Mouse (Mus musculus) lung, embryonic 16.5 days (tissue): ENCODE results near the gene Hist1h4m. TPM values are rescaled to one million over a fixed set of nuclear protein-coding genes. Genes with fewer than 3 reads are reported as not detected.
A peak's percentile ranks its signal among the peaks of the same experiment; 100 is the strongest.
"Not testable (repeated sequence)": the region's sequence is repeated elsewhere in the genome, so short reads cannot be mapped to it uniquely, and the experiment has no call there.

Experiments
- ATAC-seq: fragments of 200-750 bp; cut with Nextera tagmentation; 2 replicates; pipeline ENCODE4 v1.8.0; 2017; ENCODE audit warnings: low read depth, mild to moderate bottlenecking, moderate library complexity
- H3K27ac ChIP-seq: fragments of 300-500 bp; sonication (generic); 2 replicates; pipeline ENCODE4 v1.5.1; 2014; ENCODE audit warnings: mild to moderate bottlenecking, control low read depth, low read length
- H3K27me3 ChIP-seq: fragments of 300-500 bp; sonication (generic); 2 replicates; pipeline ENCODE4 v1.6.1; 2014; ENCODE audit warnings: low read depth, low read length, mixed read lengths; ENCODE audit not compliant: control insufficient read depth, insufficient read depth
- H3K36me3 ChIP-seq: fragments of 300-500 bp; sonication (generic); 2 replicates; pipeline ENCODE4 v1.6.1; 2014; ENCODE audit warnings: low read length; ENCODE audit not compliant: control insufficient read depth, insufficient read depth
- H3K4me1 ChIP-seq: fragments of 300-500 bp; sonication (generic); replicated peaks from 2 replicates; pipeline ENCODE4 v1.6.1; 2014; ENCODE audit warnings: low read length, mixed read lengths; ENCODE audit not compliant: control insufficient read depth, insufficient read depth
- H3K4me2 ChIP-seq: fragments of 300-500 bp; sonication (generic); 2 replicates; pipeline ENCODE4 v1.6.1; 2014; ENCODE audit warnings: low read depth, low read length, control low read depth
- H3K4me3 ChIP-seq: fragments of 300-500 bp; sonication (generic); 2 replicates; pipeline ENCODE4 v1.5.1; 2014; ENCODE audit warnings: mild to moderate bottlenecking, low read length, control low read depth
- H3K9ac ChIP-seq: fragments of 300-500 bp; sonication (generic); 2 replicates; pipeline ENCODE4 v1.6.1; 2014; ENCODE audit warnings: low read length, control low read depth
- H3K9me3 ChIP-seq: fragments of 300-500 bp; sonication (generic); 2 replicates; pipeline ENCODE4 v1.6.1; 2016; ENCODE audit warnings: low read length; ENCODE audit not compliant: control insufficient read depth
- WGBS: fragments of 180-500 bp; shearing (Covaris S2); extraction: QIAGEN DNeasy Blood & Tissue Kit; methylation state at CpG from one replicate; pipeline ENCODE4 v1.1.7; 2014; 5-methylcytosine and 5-hydroxymethylcytosine counted together
- polyA plus RNA-seq: library from polyadenylated mRNA; unstranded; fragments of >200 nt; fragmentation: Nextera tagmentation; extraction: Ambion mirVana; gene quantifications from 2 replicates; pipeline ENCODE4 v1.2.1, GENCODE M21; 2015

Hist1h4m gene
- not detected in 2 replicates for polyA plus RNA-seq

DNA sequence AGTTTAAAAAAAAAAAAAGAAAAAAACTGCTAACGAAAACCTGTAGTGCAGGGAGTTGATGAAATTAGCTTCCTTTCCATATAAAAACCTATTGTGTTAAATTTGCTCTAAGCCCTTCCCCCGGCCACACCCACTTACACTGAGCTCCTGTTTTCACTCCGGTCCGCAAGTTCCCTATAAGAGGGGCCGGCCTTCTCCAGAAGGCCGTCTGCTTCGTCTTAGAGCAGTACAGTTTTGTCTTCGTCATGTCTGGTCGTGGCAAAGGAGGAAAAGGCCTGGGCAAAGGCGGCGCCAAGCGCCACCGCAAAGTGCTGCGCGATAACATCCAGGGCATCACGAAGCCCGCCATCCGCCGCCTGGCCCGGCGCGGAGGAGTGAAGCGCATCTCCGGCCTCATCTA, at the start of gene Hist1h4m:
Gene Hist1h4m (plus strand): TSS at position 208 of the 400 bp plus-strand sequence.
- 0 out of 2 replicates have a peak within 1 kb of the TSS, but pooled peaks have one; percentile 35 for H3K4me2 ChIP-seq

DNA sequence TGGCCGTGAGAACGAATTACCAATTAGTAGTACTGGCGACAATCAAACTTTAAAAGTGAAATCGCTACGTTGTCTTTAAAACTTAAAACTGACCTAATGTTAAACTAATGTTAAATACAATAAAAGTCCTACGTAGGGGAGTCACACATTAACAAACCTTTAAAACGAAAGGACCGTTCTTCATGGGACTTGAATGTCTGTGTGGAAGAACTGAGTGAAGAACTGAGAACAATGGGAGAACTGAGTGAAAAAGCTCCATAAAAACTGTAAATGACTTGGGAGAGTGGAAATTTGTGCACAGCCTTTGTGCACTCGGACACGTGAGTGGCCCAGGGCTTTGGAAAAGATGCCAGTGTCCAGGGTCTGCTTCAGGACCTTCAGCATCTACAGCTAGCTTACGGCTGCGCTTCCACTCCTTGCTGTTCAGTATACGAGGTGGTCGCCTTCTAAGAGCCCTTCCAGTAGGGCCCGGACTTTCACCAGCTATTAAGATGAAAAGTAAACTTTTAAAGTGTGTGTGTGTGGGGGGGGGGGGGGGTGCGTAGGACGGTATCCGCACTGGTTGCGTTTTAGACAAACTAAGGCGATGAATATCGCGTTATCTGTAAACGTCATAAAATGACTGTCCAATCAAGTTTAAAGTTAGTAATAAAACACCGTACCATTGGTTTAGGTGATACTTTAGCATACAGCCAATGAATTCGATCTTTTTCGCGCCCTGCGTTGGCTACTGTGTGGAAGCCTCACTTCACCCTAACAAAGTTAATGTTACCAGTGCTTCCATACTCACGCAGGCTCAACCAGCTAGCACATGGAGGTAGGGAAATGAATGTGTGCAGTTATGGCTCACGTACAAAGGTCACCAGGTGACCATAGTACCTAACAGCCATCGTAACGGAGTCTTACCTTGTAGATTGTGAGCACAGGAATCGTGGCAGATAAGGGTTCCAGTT, 32.5 kb upstream of the Hist1h4m start:
- Histone ChIP-seq H3K27me3 (no peaks in the 10 kb centered on the region), H3K36me3 (no peaks in the 10 kb centered on the region), H3K4me3 (peak overlapping the region; percentile 72), H3K4me2 (peak overlapping the region; percentile 77), H3K4me1 (peaks cover 19% of the 10 kb centered on the region; the same call in 1 of the 2 replicates), H3K27ac (peak overlapping the region; percentile 98), H3K9me3 (no peaks in the 10 kb centered on the region), H3K9ac (peak overlapping the region; percentile 89)
- ATAC-seq, result peak; percentile 85
- WGBS, result 3% methylated on average over 33 of the region's 33 CpGs

More for the DNA sequence above, at the start of gene Hist1h4m:
- peak; percentile 67 for ATAC-seq
- H3K9ac ChIP-seq, H3K4me1 ChIP-seq, H3K27me3 ChIP-seq, H3K36me3 ChIP-seq, H3K9me3 ChIP-seq: not testable (repeated sequence)
- Histone ChIP-seq H3K27ac (peak within 1 kb of the TSS; percentile 49), H3K4me3 (0 out of 2 replicates have a peak within 1 kb of the TSS, but pooled peaks have one; percentile 13)
- no CpG with 5 or more reads among the region's 24 CpGs for WGBS

DNA sequence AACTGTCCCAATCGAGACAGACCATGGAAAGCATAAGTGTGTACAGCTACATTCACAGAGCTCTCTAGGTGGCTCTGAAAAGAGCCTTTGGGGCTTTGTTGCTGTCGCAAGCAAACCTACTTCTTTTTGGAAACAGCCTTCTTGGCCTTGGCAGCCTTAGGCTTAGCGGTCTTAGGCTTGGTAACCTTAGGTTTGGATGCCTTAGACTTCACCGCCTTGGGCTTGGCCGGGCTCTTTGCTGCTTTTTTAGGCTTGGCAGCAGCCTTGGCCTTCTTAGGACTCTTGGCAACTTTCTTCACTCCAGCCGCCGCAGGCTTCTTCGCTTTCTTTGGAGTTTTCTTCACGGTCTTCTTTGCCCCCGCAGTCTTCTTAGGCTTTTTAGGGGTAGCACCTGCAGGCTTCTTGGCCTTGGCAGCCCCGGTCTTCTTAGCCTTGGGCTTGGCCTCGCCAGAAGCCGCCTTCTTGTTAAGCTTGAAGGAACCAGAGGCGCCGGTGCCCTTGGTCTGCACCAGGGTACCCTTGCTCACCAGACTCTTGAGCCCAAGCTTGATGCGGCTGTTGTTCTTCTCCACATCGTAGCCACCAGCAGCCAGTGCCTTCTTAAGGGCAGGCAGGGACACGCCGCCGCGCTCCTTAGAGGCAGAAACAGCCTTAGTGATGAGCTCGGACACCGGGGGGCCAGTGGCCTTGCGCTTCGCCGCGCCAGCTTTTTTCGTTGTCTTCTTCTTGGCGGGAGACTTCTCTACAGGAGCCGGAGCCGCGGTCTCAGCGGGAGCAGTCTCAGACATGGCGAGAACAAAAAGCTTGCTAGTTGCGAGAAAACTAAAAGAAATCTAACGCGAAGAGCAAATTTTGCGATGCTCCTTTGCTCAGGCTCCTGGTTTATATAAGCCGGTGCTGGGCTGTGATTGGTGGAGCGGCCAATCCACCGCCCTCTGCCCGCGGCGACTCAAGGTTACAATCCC, 31.5 kb upstream of the Hist1h4m start, which contains the start of gene Hist1h1b:
Gene Hist1h1b (minus strand): TSS at position 859 of the 965 bp plus-strand sequence.
- Histone ChIP-seq H3K4me2 (peak within 1 kb of the TSS; percentile 77), H3K36me3 (no peaks in the 10 kb centered on the region), H3K4me3 (peak within 1 kb of the TSS; percentile 72), H3K9ac (peak within 1 kb of the TSS; percentile 89), H3K27ac (peak within 1 kb of the TSS; percentile 98), H3K9me3 (no peaks in the 10 kb centered on the region), H3K4me1 (peaks cover 24% of the 10 kb centered on the region; the same call in 1 of the 2 replicates), H3K27me3 (no peaks in the 10 kb centered on the region)
- under 1% methylated on average over 44 of the region's 44 CpGs for WGBS
- ATAC-seq, result peak; percentile 51

DNA sequence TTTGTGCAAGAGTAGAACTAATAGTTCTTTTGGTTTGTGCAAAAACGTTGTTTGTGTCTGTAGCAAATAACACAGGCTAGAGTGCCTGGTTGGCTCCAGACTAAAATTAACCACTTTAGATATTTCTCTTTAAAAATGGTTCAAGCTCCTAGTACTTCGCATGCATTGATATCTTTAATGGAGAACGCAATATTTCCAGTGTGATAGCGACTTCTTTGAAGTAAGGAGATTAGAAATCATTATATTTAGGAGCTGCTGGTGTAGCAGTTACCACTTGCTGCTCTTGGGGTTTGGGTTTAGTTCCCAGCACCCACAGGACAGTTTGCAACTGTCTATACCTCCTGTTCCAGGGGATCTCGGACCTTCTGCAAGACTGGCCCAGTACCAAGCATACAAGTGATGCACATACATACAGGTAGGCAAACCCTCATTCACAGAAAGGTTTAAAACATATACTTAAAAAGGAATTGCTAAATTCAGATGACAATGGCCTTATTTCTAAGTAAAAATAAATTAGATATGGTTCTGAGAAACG, 30.5 kb upstream of the Hist1h4m start:
- ATAC-seq, result no peak
- peak overlapping the region; percentile 98 for H3K27ac ChIP-seq
- no peaks in the 10 kb centered on the region for H3K27me3 ChIP-seq
- H3K4me2 ChIP-seq, result peak overlapping the region; percentile 77
- peak overlapping the region; percentile 89 for H3K9ac ChIP-seq
- H3K36me3 ChIP-seq, result no peaks in the 10 kb centered on the region
- peak overlapping the region; percentile 72 for H3K4me3 ChIP-seq
- peaks cover 30% of the 10 kb centered on the region for H3K4me1 ChIP-seq
- 40% methylated on average over 6 of the region's 6 CpGs for WGBS
- no peaks in the 10 kb centered on the region for H3K9me3 ChIP-seq

DNA sequence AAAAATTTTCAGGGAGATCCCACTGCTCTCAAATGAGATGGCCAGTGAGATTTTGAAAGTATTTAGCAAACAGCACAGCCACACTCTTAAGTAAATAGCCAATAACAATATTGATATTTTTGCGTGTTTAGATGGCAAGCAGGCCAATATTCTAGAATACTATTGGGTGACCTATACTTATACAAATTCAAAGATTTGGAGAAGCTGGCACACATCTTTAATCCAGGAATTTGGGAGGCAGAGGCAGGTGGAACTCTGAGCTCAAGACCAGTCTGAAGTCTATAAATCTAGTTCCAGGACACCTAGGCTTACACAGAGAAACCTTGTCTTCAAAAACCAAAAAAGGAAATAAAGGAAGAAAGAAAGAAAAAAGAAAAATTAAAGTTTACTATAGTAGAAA, 29.9 kb upstream of the Hist1h4m start:
- no peak overlapping the region for H3K27ac ChIP-seq
- WGBS, result 81% methylated on average over 1 of the region's 1 CpGs

DNA sequence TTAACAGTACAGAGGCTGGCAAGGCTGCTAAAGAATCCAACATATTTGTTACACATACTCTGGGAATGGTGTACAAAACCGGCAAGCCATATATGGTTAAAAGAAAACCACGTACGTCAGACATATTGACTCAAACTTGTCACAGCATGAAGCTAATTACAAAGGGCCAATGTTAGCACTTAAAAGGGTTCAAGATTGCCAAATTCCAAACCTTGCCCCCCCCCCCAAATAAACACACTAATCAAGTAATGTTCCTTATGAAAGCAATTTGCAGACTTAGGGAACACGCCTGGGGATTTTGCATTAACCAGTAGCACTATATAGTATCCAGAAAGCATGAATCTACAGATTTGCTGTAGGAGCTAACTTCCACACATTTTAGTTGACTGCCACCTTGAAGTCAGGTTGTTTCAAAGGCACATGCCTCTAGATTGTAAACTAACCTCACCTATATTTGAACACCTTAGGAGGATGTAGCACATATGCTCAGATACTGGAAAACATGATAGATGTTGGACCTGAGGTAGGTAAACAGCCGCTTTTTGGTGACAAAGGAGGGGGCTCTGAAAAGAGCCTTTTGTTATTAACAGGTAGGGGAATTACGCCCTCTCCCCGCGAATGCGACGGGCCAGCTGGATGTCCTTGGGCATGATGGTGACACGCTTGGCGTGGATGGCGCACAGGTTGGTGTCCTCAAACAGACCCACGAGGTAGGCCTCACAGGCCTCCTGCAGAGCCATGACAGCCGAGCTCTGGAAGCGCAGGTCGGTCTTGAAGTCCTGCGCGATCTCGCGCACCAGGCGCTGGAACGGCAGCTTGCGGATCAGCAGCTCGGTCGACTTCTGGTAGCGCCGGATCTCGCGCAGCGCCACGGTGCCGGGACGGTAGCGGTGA, 28.9 kb upstream of the Hist1h4m start:
- H3K4me1 ChIP-seq, result peaks cover 31% of the 10 kb centered on the region
- H3K27me3 ChIP-seq, ATAC-seq, H3K9me3 ChIP-seq, H3K36me3 ChIP-seq: not testable (repeated sequence)
- peak overlapping the region; percentile 69 for H3K4me2 ChIP-seq
- H3K27ac ChIP-seq, result peak overlapping the region; percentile 94
- peak overlapping the region; percentile 60 for H3K9ac ChIP-seq
- H3K4me3 ChIP-seq, result peak overlapping the region; percentile 41
- 1% methylated on average over 16 of the region's 35 CpGs for WGBS

More for the DNA sequence above, 29.9 kb upstream of the Hist1h4m start:
- ATAC-seq, result no peak
- no peaks in the 10 kb centered on the region for H3K36me3 ChIP-seq
- no peak overlapping the region for H3K9ac ChIP-seq
- peaks cover 31% of the 10 kb centered on the region for H3K4me1 ChIP-seq
- no peaks in the 10 kb centered on the region for H3K27me3 ChIP-seq
- H3K4me2 ChIP-seq, result no peak overlapping the region
- H3K4me3 ChIP-seq, result no peak overlapping the region
- H3K9me3 ChIP-seq, result no peaks in the 10 kb centered on the region

DNA sequence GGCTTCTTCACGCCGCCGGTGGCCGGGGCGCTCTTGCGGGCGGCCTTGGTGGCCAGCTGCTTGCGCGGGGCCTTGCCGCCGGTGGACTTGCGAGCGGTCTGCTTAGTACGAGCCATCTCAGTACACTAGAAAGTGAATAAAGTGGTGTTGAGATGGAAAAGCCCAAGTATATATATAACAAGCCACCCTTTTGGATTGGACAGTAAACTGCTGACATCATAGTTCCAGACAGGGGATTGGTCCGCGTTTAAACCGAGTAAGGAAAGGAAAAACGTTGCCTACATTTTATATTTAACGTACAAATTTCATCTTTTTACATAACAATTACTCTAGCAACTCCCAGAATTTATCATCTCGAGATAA, 28.3 kb upstream of the Hist1h4m start, which contains the start of gene Hist1h3i:
Gene Hist1h3i (minus strand): TSS at position 116 of the 363 bp plus-strand sequence.
- Histone ChIP-seq H3K4me1 (peaks cover 32% of the 10 kb centered on the region), H3K9me3 (no peaks in the 10 kb centered on the region), H3K36me3 (no peaks in the 10 kb centered on the region), H3K4me2 (peak within 1 kb of the TSS; percentile 69), H3K27ac (peak within 1 kb of the TSS; percentile 94), H3K27me3 (no peaks in the 10 kb centered on the region), H3K9ac (peak within 1 kb of the TSS; percentile 61), H3K4me3 (peak within 1 kb of the TSS; percentile 41)
- WGBS, result under 1% methylated on average over 11 of the region's 20 CpGs
- ATAC-seq, result peak; percentile 69

DNA sequence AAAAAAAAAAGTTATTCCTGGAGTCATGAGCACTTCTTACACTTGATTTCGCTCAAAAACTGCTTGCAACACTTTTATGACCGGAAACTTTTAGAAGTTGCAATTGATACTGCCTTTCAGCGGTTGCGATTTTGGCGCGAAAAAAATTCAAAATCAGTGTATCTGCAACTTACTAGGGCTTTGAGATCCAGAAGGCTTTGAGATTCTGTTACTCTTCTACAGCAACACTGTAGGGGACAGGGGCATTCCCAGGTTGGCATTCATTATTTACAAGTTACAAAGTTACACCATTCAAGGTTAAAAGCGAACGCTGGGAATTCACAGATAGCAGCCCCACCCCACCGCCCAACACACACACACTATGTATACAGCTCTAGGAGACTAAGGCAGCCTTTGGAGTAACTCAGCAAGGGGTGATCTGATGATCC, 27.8 kb upstream of the Hist1h4m start:
- peak overlapping the region; percentile 94 for H3K27ac ChIP-seq
- H3K9me3 ChIP-seq, result no peaks in the 10 kb centered on the region
- H3K4me1 ChIP-seq, result peaks cover 32% of the 10 kb centered on the region
- H3K36me3 ChIP-seq, result no peaks in the 10 kb centered on the region
- H3K4me2 ChIP-seq, result peak overlapping the region; percentile 66
- H3K4me3 ChIP-seq, result peak overlapping the region; percentile 41
- WGBS, result 1% methylated on average over 9 of the region's 9 CpGs
- H3K9ac ChIP-seq, result peak overlapping the region; percentile 61
- no peak for ATAC-seq
- H3K27me3 ChIP-seq, result no peaks in the 10 kb centered on the region
